Mouse (Mus musculus) gastrocnemius, postnatal 36 days (tissue): ENCODE results near the gene Gm11172. TPM values are rescaled to one million over a fixed set of nuclear protein-coding genes. Genes with fewer than 3 reads are reported as not detected.
"Not testable (repeated sequence)": the region's sequence is repeated elsewhere in the genome, so short reads cannot be mapped to it uniquely, and the experiment has no call there.

Experiments
- DNase-seq, 2 experiments: peaks; one replicate each; pipeline ENCODE4 v3.0.0; 2022
- intact Hi-C: fragments of 180-260 bp; cut with DNase I; formaldehyde crosslinking; loops from one replicate; pipeline ENCODE4 v1.15.1; 2025
- total RNA-seq, 2 experiments: library from RNA; stranded (reverse); gene quantifications; 2 replicates each; pipeline ENCODE4 v1.2.3; 2021

The Gm11172 gene
- total RNA-seq, 2 experiments from 2014 or later = not detected

DNA sequence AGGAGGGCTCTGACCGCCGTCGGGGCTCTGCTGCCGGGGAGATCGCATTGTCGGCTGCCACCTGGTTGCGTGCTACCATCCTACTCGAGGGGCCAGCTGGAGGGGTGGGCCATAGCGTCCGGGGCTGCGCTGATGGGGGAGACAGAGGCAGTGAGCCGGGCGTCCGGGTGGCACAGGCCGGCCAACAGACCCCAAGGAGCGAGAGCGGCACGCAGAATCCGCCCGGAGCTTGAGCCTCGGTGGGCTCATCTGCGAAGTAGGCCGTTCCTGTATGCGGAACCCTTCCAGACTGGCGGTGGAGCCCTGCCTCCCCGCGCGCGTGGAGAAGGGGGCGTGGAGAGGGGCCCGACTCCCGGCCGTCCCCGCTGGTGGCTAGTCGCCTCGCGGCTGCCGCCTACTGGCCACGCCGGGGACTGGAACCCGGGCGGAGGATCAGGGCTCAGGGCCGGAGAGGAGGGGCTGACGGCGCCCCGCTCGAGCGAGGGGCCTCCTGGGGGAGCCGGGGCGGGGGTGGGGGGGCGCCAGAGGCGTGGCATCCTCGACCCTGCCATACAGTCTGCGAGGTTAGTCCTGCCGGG is 27.8 kb upstream of the Gm11172 start:
- DNase-seq = peak; percentile 86 to 92
- intact Hi-C loops = loop anchor here (2.0 to 5.0 kb wide), 4 partner anchors 47 to 214 kb away; no protein-coding TSS in a partner anchor

DNA sequence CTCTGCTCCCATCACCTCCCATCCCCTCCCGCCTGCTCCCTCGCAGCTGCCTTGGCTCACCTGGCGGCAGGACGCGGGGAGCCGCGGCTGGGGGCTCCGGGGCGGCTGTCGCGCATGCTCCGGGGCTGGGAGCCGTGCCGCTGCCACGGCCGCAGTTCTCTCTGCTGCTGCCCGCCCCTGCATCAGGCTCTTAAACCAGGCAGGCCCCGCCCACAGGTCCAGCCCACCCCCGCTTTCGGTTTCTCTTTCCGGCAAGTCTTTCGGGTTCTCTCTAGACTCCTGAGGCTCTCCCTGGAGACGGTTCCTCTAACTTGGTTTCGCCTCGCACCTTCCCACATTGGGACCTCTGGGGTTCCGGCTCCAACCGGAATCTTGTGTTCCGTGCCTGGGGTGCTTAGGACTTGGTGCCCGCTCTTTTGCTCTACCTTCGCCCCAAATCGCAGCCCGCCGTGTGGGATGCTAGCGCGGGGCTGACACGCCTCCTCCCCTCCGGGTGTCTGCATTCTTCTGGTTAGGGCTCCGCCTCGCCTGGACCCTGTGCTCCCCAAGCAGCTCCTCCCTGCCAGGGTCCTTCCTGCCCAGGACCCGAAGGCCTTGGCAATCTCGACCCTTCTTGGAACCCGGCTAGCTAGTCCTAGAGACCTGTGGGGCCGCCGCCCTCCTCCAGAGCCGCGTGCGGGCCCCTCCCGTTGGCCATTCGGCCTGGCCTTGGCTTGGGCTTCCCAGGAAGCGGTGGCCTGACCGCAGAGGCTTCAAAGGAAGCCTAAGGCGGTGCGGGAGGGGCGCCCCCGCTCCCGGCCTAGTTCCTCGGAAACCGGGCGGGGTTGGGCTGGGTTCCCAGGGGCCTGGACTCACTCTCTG is 27.1 kb upstream of the Gm11172 start, which contains the start of gene Socs1:
Gene Socs1, minus strand, starts transcription at position 166 of the 861 bp plus-strand sequence.
- intact Hi-C loops = loop anchor here (2.0 to 5.0 kb wide), 3 partner anchors 47 to 215 kb away; no protein-coding TSS in a partner anchor
- DNase-seq = peak; percentile 82 to 86

- intact Hi-C loops = loop anchor here (2.0 to 5.0 kb wide), 2 partner anchors 46 to 61 kb away; no protein-coding TSS in a partner anchor
- DNase-seq = peak; percentile 67 to 72
Observed at GRCm38 (mm10) chr16:10786288-10786687, 26.4 kb upstream of the Gm11172 start.

- no peak for DNase-seq
- intact Hi-C loops = loop anchor here (2.0 to 5.0 kb wide), 2 partner anchors 45 to 60 kb away; no protein-coding TSS in a partner anchor
Observed at GRCm38 (mm10) chr16:10786782-10787547, 25.8 kb upstream of the Gm11172 start.

GRCm38 (mm10) chr16:10787548-10788058 is 25.1 kb upstream of the Gm11172 start:
- intact Hi-C loops = loop anchor here (2.0 to 5.0 kb wide), 2 partner anchors 45 to 59 kb away; no protein-coding TSS in a partner anchor
- no peak for DNase-seq

DNA sequence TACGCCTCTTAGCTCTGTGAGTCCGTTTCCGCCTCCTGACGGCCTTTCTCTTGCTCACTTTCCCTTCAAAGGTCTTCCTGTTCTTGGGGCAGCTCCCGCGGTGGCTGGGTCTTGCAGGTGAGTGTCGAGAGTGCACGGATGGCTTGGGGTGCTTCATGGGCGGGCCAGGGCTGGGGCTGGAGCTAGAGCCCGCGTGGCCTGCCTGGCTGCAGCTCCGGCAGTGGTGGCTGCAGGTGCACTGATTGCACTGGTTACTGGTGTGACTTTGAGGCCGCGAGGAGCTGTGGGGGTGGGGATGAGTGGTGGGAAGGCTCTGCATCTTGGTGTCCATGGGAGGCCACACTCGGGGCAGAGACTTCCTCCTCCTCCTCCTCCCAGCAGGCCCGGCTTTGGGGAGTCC is 24.4 kb upstream of the Gm11172 start, which contains the start of gene Tnp2:
Gene Tnp2, minus strand, starts transcription at position 390 of the 400 bp plus-strand sequence.
- DNase-seq = no peak
- intact Hi-C loops = loop anchor here (5.0 kb wide), 1 partner anchor 44 kb away; no protein-coding TSS in a partner anchor

DNA sequence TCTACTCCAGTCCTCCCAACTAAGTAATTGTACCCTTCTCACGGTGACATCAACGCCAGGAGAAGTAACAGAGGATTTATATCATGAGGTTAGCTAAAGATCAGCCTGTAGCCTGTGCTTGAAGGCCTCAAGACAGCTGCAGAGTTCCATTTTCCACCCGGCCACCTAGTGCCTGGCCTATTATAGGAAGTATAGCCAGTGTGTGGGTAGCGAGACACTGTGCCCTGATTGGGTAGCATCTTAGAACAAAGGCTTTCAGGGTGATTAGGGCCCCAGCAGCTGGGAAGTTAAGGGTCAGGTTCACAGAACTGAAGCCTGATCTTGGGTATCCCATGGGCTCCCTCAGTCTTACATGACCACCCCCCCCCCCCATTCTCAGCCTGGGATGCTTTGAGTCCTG is 23.8 kb upstream of the Gm11172 start:
- intact Hi-C loops = loop anchor here (5.0 kb wide), 1 partner anchor 43 kb away; no protein-coding TSS in a partner anchor
- no peak for DNase-seq

DNA sequence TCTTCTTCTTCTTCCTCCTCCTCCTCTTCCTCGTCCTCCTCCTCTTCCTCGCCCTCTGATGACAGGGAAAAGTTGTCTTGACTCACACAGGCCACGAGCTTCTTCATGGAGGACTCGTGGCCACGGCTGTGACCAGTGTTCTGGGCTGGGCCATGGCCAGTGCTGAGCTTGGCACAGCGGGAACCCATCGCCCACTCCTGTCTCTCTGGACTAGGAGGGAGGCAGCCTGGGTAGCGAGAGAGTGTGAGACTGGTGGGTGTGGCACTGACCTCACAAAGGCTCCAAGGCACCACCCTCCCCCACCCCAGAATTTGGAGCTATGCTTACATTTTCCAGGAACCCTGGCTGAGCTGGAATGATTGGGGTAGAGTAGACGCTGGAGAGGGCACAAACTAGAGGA is 22.0 kb upstream of the Gm11172 start, which contains the start of gene Prm3:
Gene Prm3, minus strand, starts transcription at position 213 of the 400 bp plus-strand sequence.
- intact Hi-C loops = no loop called here
- DNase-seq = no peak

DNA sequence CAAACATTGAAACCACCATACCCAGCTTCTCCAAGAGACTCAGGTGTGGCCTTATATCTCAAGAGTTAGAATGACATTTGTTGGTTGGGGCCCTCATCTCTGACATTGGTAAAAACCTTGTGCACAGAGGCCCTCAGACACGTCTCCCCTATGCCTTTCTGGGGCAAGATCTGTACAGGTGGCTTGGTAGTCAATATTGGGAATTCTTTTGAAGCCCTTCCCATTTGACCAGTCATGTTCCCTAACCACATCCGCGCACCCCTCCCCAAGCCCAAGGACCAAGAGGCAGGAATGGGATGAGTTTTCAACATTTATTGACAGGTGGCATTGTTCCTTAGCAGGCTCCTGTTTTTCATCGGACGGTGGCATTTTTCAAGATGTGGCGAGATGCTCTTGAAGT is 16.7 kb upstream of the Gm11172 start, which contains the start of gene Prm2:
Gene Prm2, minus strand, starts transcription at position 101 of the 400 bp plus-strand sequence.
- no peak for DNase-seq
- intact Hi-C loops = no loop called here

- intact Hi-C loops, DNase-seq: not testable (repeated sequence)
Observed at GRCm38 (mm10) chr16:10802420-10802819, 10.3 kb upstream of the Gm11172 start.

- no peak for DNase-seq
- intact Hi-C loops = no loop called here
Observed at GRCm38 (mm10) chr16:10805789-10806527, 6.8 kb upstream of the Gm11172 start, which contains the start of gene Prm1. Prm1 (minus strand) TSS chr16:10805839.

DNA sequence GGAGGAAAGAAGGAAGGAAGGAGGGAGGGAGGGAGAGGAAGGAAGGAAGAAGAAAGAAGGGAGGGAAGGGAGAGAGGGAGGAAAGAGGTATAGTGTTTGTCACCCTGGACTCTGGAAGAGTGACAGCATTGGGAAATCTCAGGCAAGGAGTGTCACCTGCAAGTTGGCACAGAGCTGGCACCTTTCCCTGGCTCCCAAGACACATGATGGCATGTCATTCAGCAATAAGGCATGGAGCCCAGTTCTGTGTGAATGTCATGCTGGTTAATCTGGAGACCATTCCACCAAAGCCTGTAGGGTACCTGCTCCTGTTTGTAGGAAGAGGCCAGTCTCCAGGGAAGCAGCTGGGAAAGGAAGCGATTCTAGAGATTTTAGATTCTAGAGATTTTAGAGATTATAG is 2.3 kb upstream of the Gm11172 start:
- intact Hi-C loops = no loop called here

GRCm38 (mm10) chr16:10813726-10814125 is 1.0 kb downstream of the Gm11172 start:
- intact Hi-C loops = no loop called here
- DNase-seq = no peak

More for the DNA sequence above, 2.3 kb upstream of the Gm11172 start:
- no peak for DNase-seq

DNA sequence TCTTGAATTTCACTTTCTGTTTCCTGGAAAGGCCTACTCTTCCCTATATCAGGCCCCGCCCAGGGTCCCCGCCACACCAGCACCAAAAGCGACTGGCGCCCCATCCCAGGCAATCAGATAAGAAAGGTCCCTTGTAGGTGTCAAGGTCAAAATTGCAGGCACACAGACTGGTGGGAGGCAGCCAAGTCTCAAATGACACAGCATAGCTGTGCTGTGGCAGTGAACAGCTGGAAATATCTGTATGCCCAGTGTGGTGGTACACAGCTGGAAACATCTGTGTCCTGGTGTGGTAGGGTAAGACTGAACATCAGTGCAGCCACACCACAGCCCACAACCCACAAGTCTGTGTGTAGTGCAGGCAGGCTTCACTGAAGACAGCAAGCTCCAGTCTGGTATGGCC is 2.1 kb downstream of the Gm11172 start:
- intact Hi-C loops = no loop called here
- DNase-seq = no peak

DNA sequence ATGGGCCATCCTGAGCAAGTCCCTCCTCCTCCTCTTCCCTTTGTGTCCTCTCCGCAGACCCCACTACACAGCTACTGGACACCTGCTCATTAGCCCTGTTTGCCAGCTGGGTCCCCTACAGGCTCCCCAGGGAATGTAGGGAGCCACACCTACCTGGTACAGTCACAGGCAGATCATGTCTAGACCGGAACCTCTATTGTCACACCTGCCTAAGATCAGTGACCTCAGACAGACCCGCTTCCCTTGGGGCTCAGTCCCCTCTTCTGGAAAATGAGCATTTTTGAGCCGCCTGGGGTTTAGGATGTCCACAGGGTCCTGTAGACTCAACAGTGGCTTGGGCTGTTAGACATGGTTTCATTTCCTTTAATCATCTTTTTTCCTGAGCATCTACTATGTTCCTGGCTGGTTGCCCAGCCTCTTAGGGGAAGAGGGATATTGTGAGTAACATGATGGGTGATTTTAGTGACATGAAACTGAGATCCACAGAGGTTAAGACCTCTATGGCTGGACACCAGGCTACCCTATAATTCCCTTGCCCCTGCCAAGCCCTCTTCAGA is 5.9 kb downstream of the Gm11172 start:
- DNase-seq = no peak
- intact Hi-C loops = no loop called here

- no peak for DNase-seq
- intact Hi-C loops = no loop called here
Observed at GRCm38 (mm10) chr16:10819966-10820365, 7.3 kb downstream of the Gm11172 start.

DNA sequence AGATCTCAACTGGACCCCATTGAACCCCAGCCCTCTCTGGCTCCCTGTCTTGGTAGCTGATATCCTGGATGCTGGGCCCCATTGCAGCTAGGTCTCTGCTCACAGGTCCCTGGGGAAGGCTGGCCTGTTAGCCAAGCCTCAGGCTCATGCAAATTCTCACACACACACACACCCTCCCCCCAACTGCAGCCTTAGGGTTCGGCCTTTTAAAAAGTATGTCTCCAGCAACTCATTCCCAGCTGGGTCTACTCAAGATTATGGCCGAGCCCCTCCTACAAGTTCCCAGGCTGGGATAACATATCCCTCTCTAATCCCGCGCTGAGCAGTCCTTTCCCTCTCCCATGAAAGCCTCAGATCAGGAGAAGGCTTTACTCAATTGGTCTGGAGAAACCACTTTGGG is 8.7 kb downstream of the Gm11172 start:
- intact Hi-C loops = no loop called here

GRCm38 (mm10) chr16:10824536-10824935 is 11.8 kb downstream of the Gm11172 start:
- DNase-seq = no peak
- intact Hi-C loops = no loop called here

More for the DNA sequence above, 8.7 kb downstream of the Gm11172 start:
- DNase-seq = no peak

- no peak for DNase-seq
- intact Hi-C loops = no loop called here
Observed at GRCm38 (mm10) chr16:10825840-10826239, 13.1 kb downstream of the Gm11172 start.
